Mouse (Mus musculus) testis, adult 2 months (tissue): ENCODE measurements around the gene Msl1. TPM values are rescaled to one million over a fixed set of nuclear protein-coding genes. Genes with fewer than 3 reads are reported as not detected.

Source experiments
- H3K27ac ChIP-seq: fragments of 200-500 bp; 2 replicates; pipeline ENCODE4 v1.5.1; 2012; ENCODE audit warnings: low read depth, low read length; ENCODE audit not compliant: control insufficient read depth, insufficient read depth
- H3K27me3 ChIP-seq: fragments of 200-500 bp; 2 replicates; pipeline ENCODE4 v1.6.1; 2012; ENCODE audit warnings: mild to moderate bottlenecking, low read length, moderate library complexity; ENCODE audit not compliant: control insufficient read depth, insufficient read depth
- H3K36me3 ChIP-seq: fragments of 200-500 bp; 2 replicates; pipeline ENCODE4 v1.6.1; 2012; ENCODE audit warnings: mild to moderate bottlenecking, low read length; ENCODE audit not compliant: control insufficient read depth, insufficient read depth
- H3K4me1 ChIP-seq: fragments of 200-500 bp; 2 replicates; pipeline ENCODE4 v1.6.1; 2012; ENCODE audit warnings: low read length; ENCODE audit not compliant: control insufficient read depth, insufficient read depth
- H3K4me3 ChIP-seq: fragments of 200-500 bp; 2 replicates; pipeline ENCODE4 v1.5.1; 2012; ENCODE audit warnings: low read depth, mild to moderate bottlenecking, low read length, moderate library complexity, mixed read lengths; ENCODE audit not compliant: control insufficient read depth
- CTCF ChIP-seq: fragments of 200-500 bp; IDR thresholded peaks from 2 replicates; pipeline ENCODE4 v1.5.1; 2012; ENCODE audit warnings: low read depth, mild to moderate bottlenecking, inconsistent platforms, low read length, moderate library complexity; ENCODE audit not compliant: control insufficient read depth, insufficient read depth, insufficient replicate concordance
- POLR2A ChIP-seq: fragments of 200-500 bp; IDR thresholded peaks from 2 replicates; pipeline ENCODE4 v1.6.1; 2012; ENCODE audit warnings: low read depth, mild to moderate bottlenecking, inconsistent platforms, low read length, moderate library complexity; ENCODE audit not compliant: control insufficient read depth
- polyA plus RNA-seq: library from polyadenylated mRNA; depleted of rRNA; stranded (reverse); fragments of >200 nt; gene quantifications from 2 replicates; pipeline ENCODE4 v1.2.3, GENCODE M21; 2012

Gene Msl1
- polyA plus RNA-seq, 1 experiment, result 143 TPM

GRCm38 (mm10) chr11:98785214-98785613 lies 10.1 kb upstream of the Msl1 start:
- Histone ChIP-seq H3K4me3 (no peak overlapping the region), H3K4me1 (peaks cover 30% of the 10 kb centered on the region), H3K27me3 (no peaks in the 10 kb centered on the region), H3K27ac (no peak overlapping the region), H3K36me3 (no peaks in the 10 kb centered on the region)
- TF ChIP-seq CTCF (no peak), POLR2A (no peak)

- Histone ChIP-seq H3K4me1 (peaks cover 30% of the 10 kb centered on the region), H3K4me3 (no peak overlapping the region), H3K27ac (peak overlapping the region; percentile 78), H3K27me3 (no peaks in the 10 kb centered on the region), H3K36me3 (no peaks in the 10 kb centered on the region)
- TF ChIP-seq CTCF, result no peak; the same call in 1 of the 2 replicates
- no peak; the same call in 1 of the 2 replicates for TF ChIP-seq POLR2A
Observed at GRCm38 (mm10) chr11:98785772-98786281, 9.5 kb upstream of the Msl1 start.

- Histone ChIP-seq H3K4me3 (no peak overlapping the region), H3K4me1 (peaks cover 29% of the 10 kb centered on the region), H3K27ac (peak overlapping the region; percentile 78), H3K27me3 (no peaks in the 10 kb centered on the region), H3K36me3 (no peaks in the 10 kb centered on the region)
- TF ChIP-seq CTCF (peak; percentile 84; the same call in 1 of the 2 replicates), POLR2A (no peak)
Observed at GRCm38 (mm10) chr11:98786359-98787214, 8.7 kb upstream of the Msl1 start.

- Histone ChIP-seq H3K36me3 (no peaks in the 10 kb centered on the region), H3K27ac (no peak overlapping the region), H3K4me3 (no peak overlapping the region), H3K27me3 (no peaks in the 10 kb centered on the region), H3K4me1 (peaks cover 26% of the 10 kb centered on the region)
- TF ChIP-seq CTCF, result no peak
- no peak for TF ChIP-seq POLR2A
Observed at GRCm38 (mm10) chr11:98787229-98787628, 8.1 kb upstream of the Msl1 start.

- TF ChIP-seq CTCF (no peak), POLR2A (no peak)
- no peak overlapping the region for H3K4me3 ChIP-seq
- no peak overlapping the region for H3K27ac ChIP-seq
- H3K4me1 ChIP-seq, result peaks cover 24% of the 10 kb centered on the region
- no peaks in the 10 kb centered on the region for H3K27me3 ChIP-seq
- no peaks in the 10 kb centered on the region for H3K36me3 ChIP-seq
Observed at GRCm38 (mm10) chr11:98787691-98788090, 7.6 kb upstream of the Msl1 start.

GRCm38 (mm10) chr11:98788139-98788538 lies 7.2 kb upstream of the Msl1 start:
- Histone ChIP-seq H3K27me3 (no peaks in the 10 kb centered on the region), H3K27ac (no peak overlapping the region), H3K4me3 (no peak overlapping the region), H3K4me1 (peaks cover 19% of the 10 kb centered on the region), H3K36me3 (no peaks in the 10 kb centered on the region)
- TF ChIP-seq POLR2A, result no peak
- no peak for TF ChIP-seq CTCF

GRCm38 (mm10) chr11:98788550-98789218 lies 6.6 kb upstream of the Msl1 start:
- H3K4me3 ChIP-seq, result peak overlapping the region; percentile 85
- H3K27me3 ChIP-seq, result no peaks in the 10 kb centered on the region
- H3K36me3 ChIP-seq, result no peaks in the 10 kb centered on the region
- H3K27ac ChIP-seq, result peak overlapping the region; percentile 84
- TF ChIP-seq POLR2A (peak; percentile 37; the same call in 1 of the 2 replicates), CTCF (peak; percentile 39; the same call in 1 of the 2 replicates)
- peaks cover 16% of the 10 kb centered on the region for H3K4me1 ChIP-seq

GRCm38 (mm10) chr11:98789219-98789807 lies 6.0 kb upstream of the Msl1 start:
- Histone ChIP-seq H3K27me3 (no peaks in the 10 kb centered on the region), H3K27ac (peak overlapping the region; percentile 75), H3K36me3 (no peaks in the 10 kb centered on the region), H3K4me3 (peak overlapping the region; percentile 85), H3K4me1 (peaks cover 16% of the 10 kb centered on the region)
- no peak for TF ChIP-seq POLR2A
- TF ChIP-seq CTCF, result no peak
